Mouse (Mus musculus): Measurements from ENCODE around the gene Tmem158. TPM values are rescaled to one million over a fixed set of nuclear protein-coding genes. Genes with fewer than 3 reads are reported as not detected.

Gene Tmem158
- total RNA-seq, 1 experiment from 2014 or later: 0.58 TPM

DNA sequence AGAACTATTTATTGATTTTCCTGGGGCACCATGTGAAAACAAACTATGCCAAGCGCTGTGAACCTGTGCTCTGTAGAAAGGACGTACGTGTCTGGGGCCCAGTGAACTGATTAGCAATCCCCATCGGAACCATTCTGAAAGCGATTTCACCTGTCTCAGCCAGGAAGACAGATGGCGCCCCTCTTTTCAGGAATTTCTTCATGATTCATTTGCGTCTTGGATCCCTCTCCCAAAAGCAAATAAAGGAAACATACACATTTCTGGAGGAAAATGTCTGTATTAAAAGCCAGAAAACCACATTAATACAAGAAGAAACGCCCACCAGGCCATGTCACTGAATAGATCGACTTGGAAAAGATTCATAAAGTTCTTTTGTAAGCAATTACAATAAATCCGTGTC, 1.8 kb downstream of the Tmem158 start:
- no peak for ATAC-seq (ENCODE audit: extremely low read depth, insufficient number of reproducible peaks, low FRiP score, poor library complexity, severe bottlenecking)

DNA sequence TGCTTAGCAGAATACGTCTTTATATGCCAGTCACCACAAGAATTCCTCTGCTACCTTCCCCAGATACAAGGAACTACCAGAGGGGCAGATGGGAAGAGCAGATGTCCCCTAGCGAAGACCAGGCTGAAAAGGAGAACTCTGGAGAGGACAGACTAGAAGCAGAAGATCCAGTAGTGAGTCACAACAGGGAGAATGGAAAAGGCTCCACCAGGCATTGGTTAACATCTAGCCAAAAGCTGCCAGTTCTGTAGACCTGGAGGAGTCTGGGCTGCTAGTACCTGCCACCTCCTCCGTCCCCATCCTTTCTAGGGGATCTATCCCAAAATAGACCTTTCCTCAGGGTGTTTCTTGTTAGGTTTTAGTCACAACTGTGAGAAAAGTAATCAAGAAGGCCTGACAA, 4.8 kb downstream of the Tmem158 start:
- no peak for ATAC-seq (ENCODE audit: extremely low read depth, insufficient number of reproducible peaks, low FRiP score, poor library complexity, severe bottlenecking)

GRCm38 (mm10) chr9:123247992-123248391, 12.6 kb downstream of the Tmem158 start:
- no peak for ATAC-seq (ENCODE audit: extremely low read depth, insufficient number of reproducible peaks, low FRiP score, poor library complexity, severe bottlenecking)

- no peak for ATAC-seq (ENCODE audit: extremely low read depth, insufficient number of reproducible peaks, low FRiP score, poor library complexity, severe bottlenecking)
Measured at GRCm38 (mm10) chr9:123245146-123245545, 15.4 kb downstream of the Tmem158 start.

DNA sequence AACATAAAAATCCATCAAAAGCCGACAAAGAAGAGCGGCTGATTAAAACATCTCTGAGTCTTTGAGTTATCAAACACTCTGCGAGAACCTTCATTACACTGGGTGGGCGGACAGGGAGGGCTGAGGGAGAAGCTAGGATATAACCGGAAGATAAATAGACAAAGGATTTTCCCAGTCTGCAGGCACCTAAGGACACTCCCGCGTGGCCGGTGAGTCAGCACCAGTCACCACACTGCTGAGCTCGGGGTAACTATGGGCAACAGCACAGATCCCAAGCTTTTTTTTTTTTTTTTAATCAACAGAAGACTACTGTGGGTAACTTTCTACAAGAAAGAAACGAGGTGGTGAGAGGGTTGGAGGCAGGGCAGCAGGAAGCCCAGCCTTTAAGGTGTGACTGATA, 16.6 kb downstream of the Tmem158 start:
- ATAC-seq (ENCODE audit: extremely low read depth, insufficient number of reproducible peaks, low FRiP score, poor library complexity, severe bottlenecking): no peak

GRCm38 (mm10) chr9:123241191-123241590, 19.4 kb downstream of the Tmem158 start:
- ATAC-seq (ENCODE audit: extremely low read depth, insufficient number of reproducible peaks, low FRiP score, poor library complexity, severe bottlenecking): no peak

- ATAC-seq (ENCODE audit: extremely low read depth, insufficient number of reproducible peaks, low FRiP score, poor library complexity, severe bottlenecking): no peak
Measured at GRCm38 (mm10) chr9:123240751-123241150, 19.8 kb downstream of the Tmem158 start.

DNA sequence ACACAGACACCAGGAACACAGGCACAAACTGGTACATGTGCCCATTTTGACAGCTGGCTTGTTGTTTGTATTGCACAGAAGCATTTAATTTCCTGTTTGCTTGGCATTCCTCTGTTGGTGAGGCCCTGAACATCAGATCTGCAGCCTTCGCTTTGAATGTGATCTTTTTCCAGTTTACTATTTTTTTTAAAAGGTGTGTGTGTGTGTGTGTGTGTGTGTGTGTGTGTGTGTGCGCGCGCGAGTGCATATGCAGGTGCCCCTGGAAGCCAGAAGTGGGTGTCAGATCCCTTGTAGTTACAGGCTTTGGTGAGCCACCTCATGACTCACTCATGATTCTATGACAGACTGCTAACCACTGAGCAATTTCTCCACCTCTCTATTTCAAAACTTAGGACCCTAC, 20.3 kb downstream of the Tmem158 start:
- ATAC-seq (ENCODE audit: extremely low read depth, insufficient number of reproducible peaks, low FRiP score, poor library complexity, severe bottlenecking): no peak

DNA sequence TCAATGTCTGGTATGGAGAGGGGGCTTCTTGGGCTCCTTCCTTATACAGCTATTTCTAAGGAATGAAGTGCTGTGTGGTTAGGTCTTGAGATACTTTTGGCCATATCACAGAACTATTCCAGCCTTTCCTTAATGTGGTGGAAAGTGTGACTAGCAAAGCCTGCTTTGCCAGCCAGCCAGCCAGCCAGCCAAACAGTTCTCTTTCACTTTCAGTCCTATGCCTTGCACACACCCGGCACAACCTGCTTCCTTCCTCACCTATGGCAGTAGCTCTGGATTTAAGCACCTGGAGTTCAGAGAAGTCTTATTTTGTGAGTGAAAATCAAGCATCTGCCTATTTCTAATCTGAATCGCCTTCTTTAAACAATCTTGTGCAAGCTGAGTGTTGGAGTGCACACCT, 20.9 kb downstream of the Tmem158 start:
- ATAC-seq (ENCODE audit: extremely low read depth, insufficient number of reproducible peaks, low FRiP score, poor library complexity, severe bottlenecking): no peak

DNA sequence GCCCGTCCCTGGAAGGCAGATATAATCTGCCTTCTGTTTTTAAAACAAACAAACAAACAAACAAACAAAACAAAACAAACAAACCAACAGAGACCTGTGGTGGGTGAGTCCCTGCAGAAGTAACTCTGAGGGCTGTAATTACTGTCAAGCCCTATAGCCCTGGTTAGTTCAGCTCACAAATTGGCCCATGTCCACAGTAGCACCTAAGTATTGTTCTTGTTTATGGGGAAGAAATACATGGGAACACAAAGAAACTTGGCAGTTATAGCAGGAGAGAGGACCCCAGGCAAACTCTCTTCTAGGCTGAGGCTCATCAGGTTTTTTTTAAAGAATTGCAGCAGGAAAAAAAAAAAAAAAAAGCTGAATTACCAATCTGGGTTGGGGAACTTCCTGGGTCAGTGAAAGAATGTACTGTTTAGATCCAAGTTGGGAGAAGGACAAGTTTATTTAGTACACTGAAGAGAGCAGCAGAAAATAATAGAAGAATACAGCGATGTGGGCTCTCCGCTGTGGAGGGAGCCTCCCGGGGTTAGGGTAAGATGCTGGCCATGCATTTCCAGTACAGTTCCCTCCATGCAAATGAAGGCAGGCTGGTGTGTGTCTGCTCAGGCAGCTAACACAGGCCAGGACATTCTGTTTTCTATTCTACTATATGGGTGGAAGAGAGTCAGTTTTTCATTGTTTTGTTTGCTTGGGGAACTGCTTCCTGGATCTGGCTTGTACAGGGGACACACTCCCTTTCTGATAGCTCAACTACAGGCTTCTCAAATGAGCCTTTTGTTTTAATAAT, 22.1 kb downstream of the Tmem158 start:
- no peak for ATAC-seq (ENCODE audit: extremely low read depth, insufficient number of reproducible peaks, low FRiP score, poor library complexity, severe bottlenecking)

DNA sequence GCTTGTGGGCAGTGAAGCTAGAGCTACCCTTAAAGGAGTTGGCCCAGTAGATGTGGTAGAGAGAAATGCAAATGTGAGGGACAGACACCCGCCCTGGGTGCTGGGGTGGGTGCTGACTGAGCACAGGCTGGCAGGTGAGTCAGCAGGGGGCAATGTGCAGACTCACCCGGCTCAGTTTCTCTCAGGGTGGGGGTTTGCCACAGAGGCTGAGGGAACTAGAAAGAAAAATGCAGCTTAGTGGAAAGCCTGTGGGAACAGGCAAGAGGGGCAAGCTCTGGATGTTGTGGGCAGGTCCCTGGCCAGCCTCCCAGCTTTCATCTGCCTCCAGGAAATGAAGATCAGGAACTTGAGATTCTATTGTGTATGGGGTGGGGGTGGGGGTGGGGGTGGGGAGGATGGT, 22.8 kb downstream of the Tmem158 start:
- no peak for ATAC-seq (ENCODE audit: extremely low read depth, insufficient number of reproducible peaks, low FRiP score, poor library complexity, severe bottlenecking)

GRCm38 (mm10) chr9:123235621-123236020, 24.9 kb downstream of the Tmem158 start:
- ATAC-seq (ENCODE audit: extremely low read depth, insufficient number of reproducible peaks, low FRiP score, poor library complexity, severe bottlenecking): no peak

DNA sequence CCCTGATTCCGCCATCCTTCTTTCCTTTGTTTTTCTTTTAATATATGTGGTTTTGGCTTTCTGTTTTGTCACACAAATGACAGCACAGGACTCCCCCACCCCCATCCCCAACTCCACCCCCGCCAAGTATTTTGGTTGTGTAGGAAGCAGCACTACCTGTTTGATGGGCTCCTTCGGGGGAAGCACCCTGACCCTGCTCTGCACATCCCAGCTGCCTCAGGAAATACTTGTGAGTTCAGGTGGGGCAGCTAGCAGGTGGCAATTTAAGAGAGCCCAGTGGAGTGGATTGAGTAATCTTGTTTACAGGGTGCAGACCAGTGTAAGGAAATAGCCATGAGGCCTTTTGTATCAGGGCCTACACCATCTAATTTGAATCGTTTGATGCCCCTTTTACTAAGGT, 30.7 kb downstream of the Tmem158 start:
- ATAC-seq (ENCODE audit: extremely low read depth, insufficient number of reproducible peaks, low FRiP score, poor library complexity, severe bottlenecking): no peak

GRCm38 (mm10) chr9:123228671-123229070, 31.9 kb downstream of the Tmem158 start:
- ATAC-seq (ENCODE audit: extremely low read depth, insufficient number of reproducible peaks, low FRiP score, poor library complexity, severe bottlenecking): no peak

DNA sequence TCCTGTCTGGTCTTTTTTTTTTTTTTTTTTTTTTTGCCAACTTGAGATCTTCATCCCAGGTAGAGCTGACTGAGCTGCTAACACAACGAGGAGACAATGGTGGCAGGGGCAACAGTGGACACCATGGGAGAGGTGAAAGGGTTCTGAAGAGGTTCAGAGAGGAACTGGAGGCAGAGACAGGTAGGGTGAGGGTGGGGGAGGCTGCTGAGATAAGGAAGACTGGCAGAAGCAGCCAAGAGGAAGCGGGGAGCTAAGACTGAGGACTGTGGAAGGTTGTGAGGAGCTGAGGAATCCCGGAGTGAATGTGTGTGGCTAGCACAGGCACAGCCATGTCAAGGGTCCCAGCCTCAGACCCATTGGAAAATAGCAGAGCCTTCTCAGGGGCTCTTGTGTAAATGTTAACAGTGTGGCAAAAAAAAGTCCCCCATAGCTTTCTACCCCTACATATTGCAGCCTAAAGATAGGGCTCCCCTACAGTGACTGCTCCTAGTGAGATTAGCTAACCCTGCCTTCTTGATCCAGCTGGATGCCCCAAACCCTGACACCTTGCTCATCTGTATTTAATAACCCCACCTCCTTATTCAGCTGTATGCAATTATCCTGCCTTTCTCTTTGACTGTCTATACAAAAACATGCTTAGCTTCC, 33.3 kb downstream of the Tmem158 start:
- no peak for ATAC-seq (ENCODE audit: extremely low read depth, insufficient number of reproducible peaks, low FRiP score, poor library complexity, severe bottlenecking)

- no peak for ATAC-seq (ENCODE audit: extremely low read depth, insufficient number of reproducible peaks, low FRiP score, poor library complexity, severe bottlenecking)
Measured at GRCm38 (mm10) chr9:123224863-123225431, 35.6 kb downstream of the Tmem158 start.

GRCm38 (mm10) chr9:123219826-123220225, 40.7 kb downstream of the Tmem158 start:
- no peak for ATAC-seq (ENCODE audit: extremely low read depth, insufficient number of reproducible peaks, low FRiP score, poor library complexity, severe bottlenecking)

- ATAC-seq (ENCODE audit: extremely low read depth, insufficient number of reproducible peaks, low FRiP score, poor library complexity, severe bottlenecking): no peak
Measured at GRCm38 (mm10) chr9:123215621-123216440, 44.7 kb downstream of the Tmem158 start, which contains the start of gene Cdcp1. Cdcp1 (minus strand) TSS chr9:123216038.

DNA sequence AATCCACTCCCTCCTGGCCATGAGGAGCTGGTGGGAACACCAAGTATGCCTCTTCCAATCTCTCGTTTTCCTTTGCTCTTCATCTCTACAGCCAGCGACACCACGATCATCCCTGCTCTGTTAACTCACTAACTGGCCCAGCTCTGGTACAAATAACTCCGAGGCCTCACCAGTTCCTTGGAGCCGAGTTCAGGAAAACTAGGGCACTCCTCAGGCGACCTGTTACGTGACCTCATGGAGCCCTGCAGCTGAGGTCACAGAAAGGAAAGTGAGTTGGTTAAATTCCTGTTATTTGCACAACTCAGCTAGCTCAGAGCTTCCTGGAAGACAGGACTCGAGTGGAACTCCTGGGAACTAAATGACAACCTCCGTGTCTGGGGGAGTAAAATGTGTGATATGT, 47.2 kb downstream of the Tmem158 start:
- ATAC-seq (ENCODE audit: extremely low read depth, insufficient number of reproducible peaks, low FRiP score, poor library complexity, severe bottlenecking): no peak
